Mouse (Mus musculus) lung, postnatal 4 days (tissue): Measurements from ENCODE around the gene Olfr456.
A peak's percentile ranks its signal among the peaks of the same experiment; 100 is the strongest.
"Not testable (repeated sequence)": the region's sequence is repeated elsewhere in the genome, so short reads cannot be mapped to it uniquely, and the experiment has no call there.

Experiments
- DNase-seq, 2 experiments: peaks; one replicate each; pipeline ENCODE4 v3.0.0; 2021

The Olfr456 gene

GRCm38 (mm10) chr6:42487114-42487513 is at the start of gene Olfr456:
Gene Olfr456, minus strand, starts transcription at chr6:42487214.
- no peak for DNase-seq

DNA sequence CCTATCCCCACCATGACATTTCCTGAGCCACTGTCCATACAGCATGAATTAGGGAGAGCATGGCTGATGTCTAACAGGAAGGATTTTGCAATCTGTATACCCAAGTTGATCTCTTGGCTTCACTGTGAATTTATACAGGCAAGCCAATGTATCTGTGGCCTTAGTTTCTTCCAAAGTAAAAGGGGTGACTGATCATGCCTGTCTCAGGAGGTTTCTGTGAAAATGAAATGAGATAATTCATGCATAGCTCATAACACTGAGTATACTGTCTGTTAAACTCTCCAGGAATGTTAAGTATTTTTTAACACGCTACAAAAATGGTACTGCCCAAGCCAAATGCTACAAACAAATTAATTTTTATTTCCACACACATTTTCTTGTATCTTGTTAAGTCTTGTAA is 26.4 kb upstream of the Olfr456 start:
- DNase-seq = no peak

DNA sequence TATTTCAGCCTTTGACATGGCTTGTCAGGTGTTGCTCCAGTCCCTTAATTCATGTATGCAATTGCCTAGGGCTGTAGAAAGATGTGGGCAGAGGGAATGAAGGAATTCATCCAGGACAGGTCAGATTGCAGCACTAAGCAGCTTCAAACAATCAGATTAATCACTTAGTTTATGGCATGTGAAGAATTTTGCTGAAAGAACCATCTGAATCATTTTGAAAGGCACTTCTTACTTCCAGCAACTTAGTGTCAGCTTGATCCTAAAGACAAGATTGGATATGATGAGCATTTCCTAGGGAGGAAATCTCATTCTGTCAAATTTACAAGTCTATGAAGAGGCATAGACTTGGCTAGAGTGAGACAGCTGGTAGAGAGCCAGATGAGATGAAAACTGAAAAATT is 22.3 kb upstream of the Olfr456 start:
- no peak for DNase-seq

DNA sequence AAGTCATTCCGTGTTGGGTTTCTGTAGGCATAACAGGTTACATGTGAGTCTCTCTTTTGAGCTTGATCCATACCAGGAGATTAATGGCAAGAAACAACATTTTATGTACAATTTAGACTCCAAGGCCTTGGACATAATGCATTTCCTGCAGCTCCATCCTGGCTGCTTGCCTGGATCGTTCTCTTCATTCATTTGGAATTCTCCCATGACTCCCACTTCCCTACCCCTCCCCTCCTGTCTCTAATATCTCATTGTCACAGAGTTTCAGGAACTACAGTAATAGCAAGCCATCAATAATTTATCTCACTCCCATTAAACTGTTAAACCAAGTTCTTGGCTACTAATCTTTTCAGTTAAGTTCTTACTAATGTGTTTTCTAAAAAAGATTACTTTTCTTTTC is 16.5 kb upstream of the Olfr456 start:
- DNase-seq = peak in 1 of 2 experiments; percentile 8

DNA sequence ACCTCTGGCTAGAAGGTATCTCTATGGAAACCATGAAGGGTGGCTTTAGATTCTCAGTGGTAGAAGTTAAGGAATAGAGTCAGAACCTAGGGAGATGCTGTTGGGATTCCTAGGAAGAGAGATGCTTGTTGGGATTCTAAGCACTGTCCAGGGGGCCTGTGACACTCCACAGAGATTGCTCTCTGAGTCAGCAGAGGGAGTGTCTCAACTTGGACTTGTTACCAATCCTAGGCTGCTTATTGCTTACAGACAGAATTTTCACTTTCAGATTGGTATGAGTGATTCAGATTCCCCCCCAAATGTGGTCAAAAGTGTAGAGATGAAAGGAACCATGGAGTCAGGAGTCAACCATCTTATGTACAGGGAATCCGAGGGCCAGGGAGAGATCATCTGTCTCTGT is 2.7 kb upstream of the Olfr456 start:
- DNase-seq = no peak

DNA sequence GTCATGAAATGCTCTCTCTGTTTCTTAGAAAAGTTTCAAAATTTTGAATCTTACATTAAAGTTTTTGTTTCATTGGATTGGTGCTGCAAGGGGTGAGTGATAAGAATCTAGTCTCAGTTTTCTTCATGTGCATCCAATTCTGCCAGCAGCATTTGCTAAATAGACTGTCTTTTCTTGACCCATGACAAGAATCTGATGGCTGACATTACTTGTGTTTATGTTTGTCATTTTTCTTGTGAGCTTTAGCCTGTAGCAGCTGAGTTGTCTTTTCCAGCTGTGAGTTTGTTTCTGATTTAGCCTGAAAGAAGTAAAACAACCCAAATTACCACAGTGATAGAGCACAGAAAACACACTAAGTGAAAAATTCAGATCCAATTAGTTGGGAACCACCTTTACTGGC is 2.4 kb downstream of the Olfr456 start:
- no peak for DNase-seq

DNA sequence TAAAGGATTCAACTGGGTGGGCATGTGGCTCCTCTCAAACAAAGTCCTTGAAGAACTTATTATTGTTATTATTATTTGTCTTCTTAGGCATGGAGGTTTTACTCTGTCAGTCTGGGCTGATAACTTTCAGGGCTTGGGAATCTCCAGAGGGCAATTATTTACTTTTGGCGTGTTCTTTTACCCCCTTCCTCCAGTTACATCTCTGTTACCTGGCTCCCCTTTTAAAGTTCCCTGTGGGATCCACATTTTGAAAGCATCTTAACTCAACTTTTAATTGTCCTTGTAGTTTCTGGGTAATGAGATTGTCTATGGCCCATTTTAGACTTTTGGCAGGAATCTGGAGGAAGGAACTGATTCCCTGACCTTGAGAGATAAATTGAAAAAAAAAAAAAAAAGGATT is 10.8 kb downstream of the Olfr456 start, which contains the start of gene Olfr457:
Gene Olfr457 (minus strand): TSS at position 101 of the 400 bp plus-strand sequence.
- no peak for DNase-seq

DNA sequence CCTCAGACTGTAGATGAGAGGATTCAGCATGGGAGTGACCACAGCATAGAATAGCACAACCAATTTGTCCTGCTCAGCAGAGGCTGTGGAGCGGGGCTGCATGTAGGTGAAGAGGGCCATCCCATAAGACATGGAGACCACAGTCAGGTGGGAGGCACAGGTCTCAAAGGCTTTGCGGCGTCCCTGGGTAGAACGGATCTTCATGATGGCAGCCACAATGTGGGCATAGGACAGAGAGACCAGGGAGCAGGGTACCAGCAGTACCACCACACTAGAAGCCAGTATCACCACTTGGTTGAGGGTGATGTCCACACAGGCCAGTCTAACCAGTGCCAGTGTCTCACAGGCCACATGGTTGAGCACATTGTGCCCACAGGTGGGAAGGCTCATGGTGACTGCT is 15.7 kb downstream of the Olfr456 start:
- DNase-seq = not testable (repeated sequence)

GRCm38 (mm10) chr6:42470542-42470941 is 16.5 kb downstream of the Olfr456 start:
- DNase-seq = no peak

DNA sequence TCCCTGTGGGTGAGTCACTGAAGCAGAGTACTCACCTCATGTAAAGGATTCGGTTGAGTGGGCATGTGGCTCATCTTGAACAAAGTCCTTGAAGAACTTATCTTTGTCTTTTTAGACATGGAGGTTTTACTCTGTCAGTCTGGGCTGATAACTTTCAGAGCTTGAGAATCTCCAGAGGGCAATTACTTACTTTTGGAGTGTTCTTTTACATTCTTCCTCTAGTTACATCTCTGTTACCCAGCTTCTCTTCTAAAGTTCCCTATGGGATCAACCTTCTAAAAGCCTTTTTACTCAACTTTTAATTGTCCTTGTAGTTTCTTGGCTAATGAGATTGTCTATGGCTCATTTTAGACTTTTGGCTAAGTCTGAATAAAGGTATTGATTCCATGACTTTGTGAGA is 21.9 kb downstream of the Olfr456 start, which contains the start of gene Olfr458:
Gene Olfr458 (minus strand): TSS at position 101 of the 400 bp plus-strand sequence.
- DNase-seq = no peak

DNA sequence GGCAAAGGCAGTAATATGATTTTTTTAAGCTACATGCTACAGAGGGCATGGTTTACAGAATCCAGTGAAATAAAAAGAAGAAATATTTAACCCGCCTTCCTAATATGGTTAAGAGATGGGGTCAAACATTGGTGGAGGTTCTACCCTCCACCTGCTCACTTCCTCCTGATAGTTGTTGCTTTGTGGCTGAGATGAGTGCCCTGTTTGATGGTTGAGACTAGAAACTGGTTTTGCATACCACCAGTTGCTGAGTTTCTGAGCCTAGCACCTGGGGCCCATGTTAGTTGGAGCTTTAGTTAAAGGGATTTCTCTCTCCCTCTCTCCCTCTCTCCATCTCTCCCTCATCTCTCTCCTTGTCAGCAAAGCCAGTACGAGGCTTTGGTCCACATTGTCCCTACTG is 39.6 kb downstream of the Olfr456 start:
- DNase-seq = no peak

- no peak for DNase-seq
Measured at GRCm38 (mm10) chr6:42444491-42444890, 42.5 kb downstream of the Olfr456 start.

DNA sequence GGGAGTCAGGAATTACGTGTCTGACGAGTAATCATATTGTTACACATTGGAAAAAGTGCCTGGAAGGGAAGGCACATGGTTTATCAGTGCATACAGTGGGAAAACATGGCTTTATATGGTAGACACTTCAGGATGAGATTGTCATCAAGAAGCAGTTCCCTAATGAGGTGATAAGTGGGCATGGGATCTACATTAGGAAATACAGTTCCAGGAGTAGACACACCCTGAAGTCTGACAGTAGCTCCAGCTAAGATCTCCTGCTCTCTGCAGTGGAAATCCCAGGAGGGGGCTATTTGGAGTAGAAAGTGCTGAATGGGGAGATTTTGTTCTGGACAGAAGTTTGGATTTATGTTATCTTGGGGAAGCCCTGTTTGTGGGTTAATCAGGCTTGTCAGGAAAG is 45.6 kb downstream of the Olfr456 start:
- no peak for DNase-seq
